Comparison of ENCODE assay signal across 22 mouse cellular contexts in the genomic region with DNA sequence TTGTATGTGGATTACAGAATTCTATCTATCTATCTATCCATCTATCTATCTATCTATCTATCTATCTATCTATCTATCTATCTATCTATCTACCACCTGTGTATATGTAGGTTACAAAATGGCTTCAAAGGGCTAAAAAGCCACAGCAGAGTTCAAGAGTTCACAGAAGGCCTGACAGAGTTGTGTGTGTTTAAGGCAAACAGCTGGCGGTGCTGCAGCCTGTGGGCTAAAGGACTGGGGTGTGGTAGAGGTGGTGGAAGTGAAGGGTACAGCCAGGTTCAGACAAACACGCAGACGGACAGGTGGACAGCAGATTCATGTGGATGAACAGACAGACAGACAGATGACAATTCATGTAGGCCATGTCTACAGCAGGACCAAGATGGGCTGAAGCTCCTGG. TPM values are rescaled to one million over a fixed set of nuclear protein-coding genes. Genes with fewer than 3 reads are reported as not detected.
A peak's percentile ranks its signal among the peaks of the same experiment; 100 is the strongest.
DNase-seq lines count a peak whose midpoint lies in the region; ATAC-seq and TF ChIP-seq lines count a peak whose summit lies in the region.
"Had no signal": no experiment of that assay in that cellular context is flagged by ENCODE, and none has a peak within 500 bp of the region (broad histone marks: within the 10 kb centered on the region; RNA-seq: fewer than 3 reads in every experiment).

No protein-coding gene starts in this region.

- 52% methylated on average over 3 of the region's 3 CpGs for WGBS in liver, embryonic 12.5 days (ENCODE audit: insufficient replicate concordance)
- 78% methylated on average over 3 of the region's 3 CpGs for WGBS in liver, embryonic 11.5 days
- 70% methylated on average over 3 of the region's 3 CpGs for WGBS in liver, embryonic 15.5 days (ENCODE audit: insufficient replicate concordance)
- WGBS in liver, embryonic 16.5 days (ENCODE audit: insufficient replicate concordance), result 69% methylated on average over 3 of the region's 3 CpGs
- 48% methylated on average over 3 of the region's 3 CpGs for WGBS in stomach, postnatal 0 days

- no peak for TF ChIP-seq CTCF in stomach, postnatal 0 days (IDR thresholded peaks at IDR 0.05; ENCODE audit: low read depth)

- H3K4me3 ChIP-seq in liver, embryonic 12.5 days, result no peak overlapping the region
- H3K4me3 ChIP-seq in liver, embryonic 11.5 days (ENCODE audit: low read depth, low read length), result no peak overlapping the region
- H3K4me3 ChIP-seq in liver, embryonic 15.5 days (replicated peaks), result no peak overlapping the region
- no peak overlapping the region for H3K4me3 ChIP-seq in liver, embryonic 16.5 days (ENCODE audit: low read depth, low read length)
- no peak overlapping the region for H3K4me3 ChIP-seq in stomach, postnatal 0 days (ENCODE audit: low read depth, low read length)
- H3K4me3 ChIP-seq: embryonic facial prominence, embryonic 10.5 days; embryonic facial prominence, embryonic 12.5 days; forebrain, embryonic 13.5 days; forebrain, embryonic 15.5 days had no signal

- H3K9ac ChIP-seq in liver, embryonic 12.5 days, result no peak overlapping the region
- H3K9ac ChIP-seq in liver, embryonic 11.5 days (ENCODE audit: low read depth, low read length), result no peak overlapping the region
- H3K9ac ChIP-seq in liver, embryonic 15.5 days, result no peak overlapping the region
- H3K9ac ChIP-seq in liver, embryonic 16.5 days (ENCODE audit: low read depth, low read length), result no peak overlapping the region
- H3K9ac ChIP-seq in stomach, postnatal 0 days (ENCODE audit: low read length), result no peak overlapping the region
- H3K9ac ChIP-seq: embryonic facial prominence, embryonic 12.5 days; forebrain, embryonic 13.5 days; forebrain, embryonic 15.5 days had no signal

- no peaks in the 10 kb centered on the region for H3K9me3 ChIP-seq in liver, embryonic 12.5 days (replicated peaks)
- no peaks in the 10 kb centered on the region for H3K9me3 ChIP-seq in liver, embryonic 11.5 days (ENCODE audit: control insufficient read depth, low read length)
- H3K9me3 ChIP-seq in liver, embryonic 15.5 days (replicated peaks), result no peaks in the 10 kb centered on the region
- H3K9me3 ChIP-seq in liver, embryonic 16.5 days (replicated peaks; ENCODE audit: control insufficient read depth, low read length), result no peaks in the 10 kb centered on the region
- H3K9me3 ChIP-seq in stomach, postnatal 0 days (ENCODE audit: control insufficient read depth, low read length), result no peaks in the 10 kb centered on the region
- H3K9me3 ChIP-seq: embryonic facial prominence, embryonic 10.5 days; embryonic facial prominence, embryonic 12.5 days; forebrain, embryonic 13.5 days; forebrain, embryonic 15.5 days had no signal

- no peak for TF ChIP-seq EP300 in stomach, postnatal 0 days (optimal IDR thresholded peaks at IDR 0.05)

- H3K4me2 ChIP-seq in liver, embryonic 12.5 days, result no peak overlapping the region
- H3K4me2 ChIP-seq in liver, embryonic 11.5 days, result no peak overlapping the region
- no peak overlapping the region for H3K4me2 ChIP-seq in liver, embryonic 15.5 days
- no peak overlapping the region for H3K4me2 ChIP-seq in liver, embryonic 16.5 days (ENCODE audit: low read depth, low read length)
- no peak overlapping the region for H3K4me2 ChIP-seq in stomach, postnatal 0 days (replicated peaks; ENCODE audit: low read depth)
- H3K4me2 ChIP-seq: embryonic facial prominence, embryonic 12.5 days; forebrain, embryonic 13.5 days; forebrain, embryonic 15.5 days had no signal

- H3K27ac ChIP-seq in liver, embryonic 12.5 days, result no peak overlapping the region
- no peak overlapping the region for H3K27ac ChIP-seq in liver, embryonic 11.5 days (ENCODE audit: low read depth, low read length)
- no peak overlapping the region for H3K27ac ChIP-seq in liver, embryonic 15.5 days (replicated peaks)
- H3K27ac ChIP-seq in liver, embryonic 16.5 days (ENCODE audit: low read length), result no peak overlapping the region
- no peak overlapping the region for H3K27ac ChIP-seq in stomach, postnatal 0 days (replicated peaks)
- H3K27ac ChIP-seq: embryonic facial prominence, embryonic 10.5 days; embryonic facial prominence, embryonic 12.5 days; forebrain, embryonic 13.5 days; forebrain, embryonic 15.5 days had no signal

- H3K27me3 ChIP-seq in liver, embryonic 12.5 days (replicated peaks), result peaks cover 6% of the 10 kb centered on the region; the same call in 1 of the 2 replicates
- no peaks in the 10 kb centered on the region for H3K27me3 ChIP-seq in liver, embryonic 11.5 days (replicated peaks; ENCODE audit: control insufficient read depth, insufficient read depth, low read length)
- H3K27me3 ChIP-seq in liver, embryonic 15.5 days, result no peaks in the 10 kb centered on the region
- H3K27me3 ChIP-seq in liver, embryonic 16.5 days (ENCODE audit: control insufficient read depth, insufficient read depth, low read depth, low read length), result no peaks in the 10 kb centered on the region
- no peaks in the 10 kb centered on the region for H3K27me3 ChIP-seq in stomach, postnatal 0 days (ENCODE audit: control insufficient read depth, insufficient read depth, low read length)
- H3K27me3 ChIP-seq: embryonic facial prominence, embryonic 12.5 days; forebrain, embryonic 13.5 days; forebrain, embryonic 15.5 days had no signal

- H3K4me1 ChIP-seq in liver, embryonic 12.5 days, result no peaks in the 10 kb centered on the region
- H3K4me1 ChIP-seq in liver, embryonic 11.5 days (replicated peaks; ENCODE audit: control insufficient read depth, insufficient read depth, low read length), result no peaks in the 10 kb centered on the region
- H3K4me1 ChIP-seq in liver, embryonic 15.5 days (replicated peaks), result no peaks in the 10 kb centered on the region
- no peaks in the 10 kb centered on the region; the same call in 1 of the 2 replicates for H3K4me1 ChIP-seq in liver, embryonic 16.5 days (ENCODE audit: control insufficient read depth, low read depth, low read length)
- no peaks in the 10 kb centered on the region for H3K4me1 ChIP-seq in stomach, postnatal 0 days (replicated peaks; ENCODE audit: control insufficient read depth, insufficient read depth)
- H3K4me1 ChIP-seq: embryonic facial prominence, embryonic 10.5 days; embryonic facial prominence, embryonic 12.5 days; forebrain, embryonic 13.5 days; forebrain, embryonic 15.5 days had no signal

- 0 out of 2 replicates have a peak, but pooled peaks have one; percentile 47 for ATAC-seq in liver, embryonic 12.5 days
- ATAC-seq in liver, embryonic 11.5 days (replicated peaks; ENCODE audit: low FRiP score), result no peak
- peak; percentile 49 for ATAC-seq in liver, embryonic 15.5 days (ENCODE audit: insufficient read depth)
- peak; percentile 61; the same call in 1 of the 2 replicates for ATAC-seq in liver, embryonic 16.5 days (ENCODE audit: low read depth)
- ATAC-seq in stomach, postnatal 0 days (ENCODE audit: low FRiP score, low TSS enrichment), result peak; percentile 56; the same call in 1 of the 2 replicates
- no peak for ATAC-seq in cerebellum, adult (ENCODE audit: insufficient number of reproducible peaks, low FRiP score, low TSS enrichment)
- ATAC-seq: forebrain, embryonic 13.5 days; forebrain, embryonic 15.5 days had no signal

- DNase-seq in liver, embryonic 11.5 days (ENCODE audit: low spot score), result no peak
- no peak for DNase-seq in stomach, postnatal 0 days (ENCODE audit: low spot score)
- DNase-seq in gastrocnemius, adult 18-20 months (ENCODE audit: low spot score), result no peak
- DNase-seq: adrenal gland, adult 2 months; adrenal gland, postnatal 10 days; adrenal gland, postnatal 25 days; cerebellum, adult 11-12 months; cerebellum, adult 2 months; cerebellum, adult 9-10 months; cerebellum, postnatal 10 days; cerebellum, postnatal 25 days had no signal

- H3K36me3 ChIP-seq in liver, embryonic 12.5 days, result no peaks in the 10 kb centered on the region
- H3K36me3 ChIP-seq in liver, embryonic 11.5 days (ENCODE audit: control insufficient read depth, insufficient read depth, low read length), result no peaks in the 10 kb centered on the region
- H3K36me3 ChIP-seq in liver, embryonic 15.5 days (replicated peaks), result no peaks in the 10 kb centered on the region
- H3K36me3 ChIP-seq in liver, embryonic 16.5 days (ENCODE audit: control insufficient read depth, insufficient read depth), result no peaks in the 10 kb centered on the region
- H3K36me3 ChIP-seq in stomach, postnatal 0 days (ENCODE audit: control insufficient read depth, insufficient read depth, low read length), result no peaks in the 10 kb centered on the region
- H3K36me3 ChIP-seq: embryonic facial prominence, embryonic 10.5 days; embryonic facial prominence, embryonic 12.5 days; forebrain, embryonic 15.5 days had no signal

RNA-seq across cellular contexts. Expression of a gene that starts 6.3 kb away (rescaled TPM):
- polyA plus RNA-seq in liver, embryonic 12.5 days (2016; fragmentation: Nextera tagmentation; extraction: Ambion mirVana), result 0.14 and 0.43 TPM in 2 replicates
- polyA plus RNA-seq in liver, embryonic 11.5 days (2014; fragmentation: Nextera tagmentation; extraction: Ambion mirVana), result 0.30 and 0.44 TPM in 2 replicates
- polyA plus RNA-seq in liver, embryonic 15.5 days (2015; fragmentation: Nextera tagmentation; extraction: Ambion mirVana), result 2.9 and 3.2 TPM in 2 replicates
- 2.5 and 3.2 TPM in 2 replicates for polyA plus RNA-seq in liver, embryonic 16.5 days (2015; fragmentation: Nextera tagmentation; extraction: Ambion mirVana)
- polyA plus RNA-seq in stomach, postnatal 0 days (2015; fragmentation: Nextera tagmentation; extraction: Ambion mirVana), result 0.49 and 0.50 TPM in 2 replicates
- not detected for total RNA-seq in gastrocnemius, adult 18-20 months (2021)
- total RNA-seq: adrenal gland, adult 2 months; adrenal gland, postnatal 25 days; MEL had no signal
- polyA plus RNA-seq: brain, embryonic 14.5 days; cerebellum, adult 2 months; cortical plate, adult 2 months; embryonic facial prominence, embryonic 10.5 days; forebrain, embryonic 13.5 days; forebrain, embryonic 15.5 days had no signal

RNA-seq across cellular contexts. Expression of a gene that starts 38.6 kb away (rescaled TPM):
- 18.2 and 18.5 TPM in 2 replicates for polyA plus RNA-seq in liver, embryonic 12.5 days (2016; fragmentation: Nextera tagmentation; extraction: Ambion mirVana)
- 18.3 and 19.2 TPM in 2 replicates for polyA plus RNA-seq in liver, embryonic 11.5 days (2014; fragmentation: Nextera tagmentation; extraction: Ambion mirVana)
- 9.4 and 11.5 TPM in 2 replicates for polyA plus RNA-seq in liver, embryonic 15.5 days (2015; fragmentation: Nextera tagmentation; extraction: Ambion mirVana)
- polyA plus RNA-seq in liver, embryonic 16.5 days (2015; fragmentation: Nextera tagmentation; extraction: Ambion mirVana), result 9.8 and 10.1 TPM in 2 replicates
- polyA plus RNA-seq in stomach, postnatal 0 days (2015; fragmentation: Nextera tagmentation; extraction: Ambion mirVana), result 13.7 and 14.8 TPM in 2 replicates
- 1 to 10 TPM; 3.9 to 4.1 TPM for total RNA-seq in gastrocnemius, adult 18-20 months (2021)

Comparison
In these comparisons a context has a peak if more than half of its experiments do, and no peak if none do; other contexts are left out.
1. ATAC-seq: peak in liver, embryonic 12.5 days (single experiment), liver, embryonic 15.5 days (single experiment), liver, embryonic 16.5 days (single experiment) and stomach, postnatal 0 days (single experiment); none in liver, embryonic 11.5 days (single experiment) and cerebellum, adult (single experiment).